Mouse (Mus musculus) megakaryocyte, embryonic 14.5 days (primary cell): ENCODE data around the gene Phb.

Experiments used
- FLI1 ChIP-seq: IDR thresholded peaks from 2 replicates; pipeline ENCODE4 v1.6.1; 2012; ENCODE audit warnings: low read length, inconsistent platforms, mixed read lengths
- GATA1 ChIP-seq: IDR thresholded peaks from 3 replicates; pipeline ENCODE4 v1.6.1; 2012; ENCODE audit warnings: mixed read lengths, low read length, inconsistent platforms, borderline replicate concordance

DNA sequence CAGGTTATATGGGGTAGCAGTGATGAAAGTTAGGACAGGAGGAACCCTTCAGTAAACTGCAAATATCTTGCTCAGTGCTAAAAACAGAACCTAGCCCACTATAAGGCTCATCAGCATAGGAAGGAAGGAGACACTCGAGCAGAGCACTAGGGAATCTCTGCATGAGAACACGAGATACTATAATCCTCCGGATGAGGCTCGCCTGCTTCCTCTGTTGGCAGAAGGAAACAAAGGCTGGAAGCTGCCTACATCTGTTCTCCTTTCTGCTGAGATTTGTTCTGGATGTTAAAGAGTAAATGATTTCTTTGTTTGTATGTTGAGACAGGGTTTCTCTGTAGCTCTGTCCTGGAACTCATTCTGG, 38.2 kb downstream of the Phb start:
- TF ChIP-seq GATA1: no peak
- TF ChIP-seq FLI1: no peak
